Mouse (Mus musculus) kidney, adult 2 months (tissue): Measurements from ENCODE around the gene Vps13d. TPM values are rescaled to one million over a fixed set of nuclear protein-coding genes. Genes with fewer than 3 reads are reported as not detected.

Source experiments
- DNase-seq: peaks from one replicate; pipeline ENCODE4 v3.0.0; 2021
- H3K27ac ChIP-seq: fragments of 200-500 bp; 2 replicates; pipeline ENCODE4 v1.5.1; 2012; ENCODE audit warnings: low read depth, low read length, control low read depth, inconsistent platforms; ENCODE audit not compliant: insufficient read depth
- H3K27me3 ChIP-seq: fragments of 200-500 bp; replicated peaks from 2 replicates; pipeline ENCODE4 v1.6.1; 2012; ENCODE audit warnings: mild to moderate bottlenecking, moderate library complexity, low read length, inconsistent platforms; ENCODE audit not compliant: control insufficient read depth, insufficient read depth
- H3K36me3 ChIP-seq: fragments of 200-500 bp; 2 replicates; pipeline ENCODE4 v1.6.1; 2012; ENCODE audit warnings: mild to moderate bottlenecking, moderate library complexity, low read length, inconsistent platforms; ENCODE audit not compliant: control insufficient read depth, insufficient read depth
- H3K4me1 ChIP-seq: fragments of 200-500 bp; 2 replicates; pipeline ENCODE4 v1.6.1; 2011; ENCODE audit warnings: low read length; ENCODE audit not compliant: control insufficient read depth, insufficient read depth
- H3K4me3 ChIP-seq: fragments of 200-500 bp; 2 replicates; pipeline ENCODE4 v1.5.1; 2011; ENCODE audit warnings: mild to moderate bottlenecking, low read depth, low read length, control low read depth; ENCODE audit not compliant: insufficient read depth
- CTCF ChIP-seq: fragments of 200-500 bp; conservative IDR thresholded peaks from 2 replicates; pipeline ENCODE4 v1.5.1; 2011; ENCODE audit warnings: low read depth, mild to moderate bottlenecking, control low read depth, low read length, moderate library complexity, mixed read lengths; ENCODE audit not compliant: insufficient read depth, insufficient read length
- POLR2A ChIP-seq: fragments of 200-500 bp; IDR thresholded peaks from one replicate; pipeline ENCODE4 v1.6.1; 2011; ENCODE audit warnings: low read depth, low read length, control low read depth
- whole genome bisulfite sequencing: fragments of 180-500 bp; shearing (Covaris S2); methylation state at CpG from one replicate; pipeline ENCODE4 v1.1.7; 2018; 5-methylcytosine and 5-hydroxymethylcytosine counted together
- polyA plus RNA-seq: library from polyadenylated mRNA; depleted of rRNA; stranded (reverse); fragments of >200 nt; gene quantifications from 2 replicates; pipeline ENCODE4 v1.2.3, GENCODE M21; 2012

Gene Vps13d
- polyA plus RNA-seq, 1 experiment, result 19.8 TPM

DNA sequence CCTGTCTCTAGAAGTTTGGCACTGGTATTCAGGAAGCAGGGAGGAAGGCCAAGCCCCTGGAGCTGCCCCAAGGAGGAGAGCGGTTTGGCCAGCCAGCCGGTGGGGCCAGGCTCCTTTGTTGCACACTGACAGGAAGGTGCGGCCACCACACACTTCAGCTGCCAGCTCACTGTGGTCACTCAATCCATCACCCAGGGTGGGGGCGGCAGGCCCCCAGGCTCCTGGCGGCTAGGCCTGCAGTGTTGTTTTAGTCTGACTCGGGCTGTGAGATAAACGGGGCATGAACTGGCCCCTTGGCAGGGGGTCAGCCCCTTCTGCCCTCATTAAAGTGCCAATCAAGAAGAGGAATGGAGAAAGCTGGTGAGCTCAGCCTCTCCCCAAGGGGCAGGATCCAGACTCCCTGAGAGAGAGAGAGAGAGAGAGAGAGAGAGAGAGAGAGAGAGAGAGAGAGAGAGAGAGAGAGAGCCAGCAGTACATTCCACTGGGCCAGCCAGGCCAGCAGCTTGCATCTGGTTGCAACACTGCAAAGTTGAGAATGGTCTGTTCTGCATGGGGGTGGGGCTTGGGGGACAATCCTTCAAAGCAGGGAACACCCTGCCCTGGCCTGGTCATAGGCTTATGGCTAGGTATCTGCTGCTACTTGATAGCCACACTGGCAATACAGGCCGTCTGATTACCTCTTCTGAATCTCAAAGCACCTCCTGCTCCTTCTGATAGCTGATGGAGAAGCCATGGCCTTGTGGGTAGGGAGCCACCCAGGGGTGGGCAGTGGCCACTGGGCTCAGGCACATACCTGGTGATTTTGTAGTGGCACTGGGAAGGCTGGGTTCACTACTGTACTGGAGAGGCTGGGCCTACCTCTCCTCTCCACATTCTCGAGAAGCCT is 245.1 kb downstream of the Vps13d start:
- peak overlapping the region; percentile 53 for H3K27ac ChIP-seq
- TF ChIP-seq POLR2A, result no peak
- no peak for TF ChIP-seq CTCF
- H3K4me3 ChIP-seq, result no peak overlapping the region
- peaks cover 24% of the 10 kb centered on the region for H3K4me1 ChIP-seq
- WGBS, result 14% methylated on average over 9 of the region's 9 CpGs
- H3K36me3 ChIP-seq, result no peaks in the 10 kb centered on the region
- H3K27me3 ChIP-seq, result no peaks in the 10 kb centered on the region
- peak; percentile 89 for DNase-seq

DNA sequence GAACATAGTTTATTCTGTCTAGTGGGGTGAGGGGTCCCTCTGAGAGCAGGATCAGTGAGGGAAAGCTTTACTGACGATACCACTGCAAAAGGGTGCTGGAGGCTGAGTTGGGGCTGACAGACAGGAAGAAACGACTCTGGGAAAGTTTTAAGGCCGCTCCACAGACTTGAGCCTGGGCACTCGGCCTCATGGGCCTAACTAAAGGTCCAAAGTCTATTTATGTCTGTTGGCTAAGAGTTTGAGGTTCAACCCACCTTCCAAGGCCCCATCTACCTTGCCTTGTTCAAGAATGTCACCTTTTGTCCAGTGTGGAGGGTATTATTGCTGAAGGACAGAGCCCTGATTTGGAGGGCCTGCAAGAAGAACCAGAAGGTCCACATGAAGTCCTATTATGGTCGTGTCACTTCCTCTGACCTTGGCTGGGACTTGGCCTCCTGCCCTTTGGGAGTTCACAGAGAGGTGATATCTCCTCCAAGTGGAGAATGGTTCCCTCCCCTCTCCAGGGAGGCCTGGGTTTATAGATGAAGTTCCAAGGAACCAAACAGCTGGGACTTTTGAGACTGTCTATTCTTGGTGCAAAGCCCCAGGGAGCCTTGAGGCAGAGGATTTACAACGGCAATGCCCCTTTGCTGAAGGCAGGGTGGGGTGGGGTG is 246.9 kb downstream of the Vps13d start:
- no peak for TF ChIP-seq POLR2A
- TF ChIP-seq CTCF, result no peak
- 28% methylated on average over 6 of the region's 6 CpGs for WGBS
- H3K27ac ChIP-seq, result peak overlapping the region; percentile 62

DNA sequence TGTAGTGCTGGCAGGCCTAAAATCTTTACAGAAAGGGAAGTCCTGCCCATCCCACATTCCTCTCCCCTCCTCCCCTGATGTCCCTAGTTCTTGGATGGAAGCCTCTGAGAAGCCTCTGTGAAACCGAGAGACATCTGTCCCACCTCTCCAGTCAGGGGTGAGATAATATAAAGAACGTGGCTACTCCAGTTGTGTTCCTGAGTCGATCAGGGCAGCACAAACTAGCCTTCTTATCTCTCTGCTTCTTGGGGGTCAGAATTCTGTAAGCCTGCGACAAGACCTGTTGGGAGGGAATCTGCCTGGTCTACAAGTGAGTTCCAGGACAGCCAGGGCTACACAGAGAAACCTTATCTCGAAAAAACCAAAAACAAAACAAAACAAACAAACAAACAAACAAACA is 251.5 kb downstream of the Vps13d start:
- Histone ChIP-seq H3K36me3 (no peaks in the 10 kb centered on the region), H3K27ac (no peak overlapping the region), H3K4me3 (no peak overlapping the region), H3K4me1 (peaks cover 14% of the 10 kb centered on the region), H3K27me3 (no peaks in the 10 kb centered on the region)
- no peak for DNase-seq
- WGBS, result 89% methylated on average over 5 of the region's 5 CpGs
- no peak for TF ChIP-seq CTCF
- no peak for TF ChIP-seq POLR2A

More for the DNA sequence above, 246.9 kb downstream of the Vps13d start:
- Histone ChIP-seq H3K4me3 (no peak overlapping the region), H3K27me3 (no peaks in the 10 kb centered on the region), H3K36me3 (no peaks in the 10 kb centered on the region), H3K4me1 (peaks cover 24% of the 10 kb centered on the region)
- DNase-seq, result peak; percentile 96

DNA sequence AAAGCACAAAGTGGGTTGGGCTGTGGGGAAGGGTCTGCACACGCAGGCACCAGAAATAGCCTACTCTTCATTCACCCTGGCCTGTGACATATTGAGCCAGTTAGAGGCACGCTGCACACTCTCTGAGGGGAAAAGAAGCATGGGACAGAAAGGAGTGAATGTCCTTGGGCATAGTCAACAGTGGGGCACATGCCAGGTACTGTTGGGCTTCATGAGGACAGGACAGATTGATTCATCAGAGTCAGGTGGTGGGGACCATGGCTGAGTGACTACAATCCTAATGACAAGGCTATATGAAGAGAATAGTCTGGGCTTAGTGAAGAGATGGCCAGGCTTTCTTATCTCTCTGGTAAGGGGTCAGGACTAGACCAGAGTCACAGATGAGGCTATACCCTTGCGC is 252.4 kb downstream of the Vps13d start:
- no peak for DNase-seq
- Histone ChIP-seq H3K4me1 (peaks cover 5% of the 10 kb centered on the region), H3K27ac (no peak overlapping the region), H3K27me3 (no peaks in the 10 kb centered on the region), H3K36me3 (no peaks in the 10 kb centered on the region), H3K4me3 (no peak overlapping the region)
- WGBS, result 96% methylated on average over 3 of the region's 3 CpGs
- TF ChIP-seq CTCF (no peak), POLR2A (no peak)

DNA sequence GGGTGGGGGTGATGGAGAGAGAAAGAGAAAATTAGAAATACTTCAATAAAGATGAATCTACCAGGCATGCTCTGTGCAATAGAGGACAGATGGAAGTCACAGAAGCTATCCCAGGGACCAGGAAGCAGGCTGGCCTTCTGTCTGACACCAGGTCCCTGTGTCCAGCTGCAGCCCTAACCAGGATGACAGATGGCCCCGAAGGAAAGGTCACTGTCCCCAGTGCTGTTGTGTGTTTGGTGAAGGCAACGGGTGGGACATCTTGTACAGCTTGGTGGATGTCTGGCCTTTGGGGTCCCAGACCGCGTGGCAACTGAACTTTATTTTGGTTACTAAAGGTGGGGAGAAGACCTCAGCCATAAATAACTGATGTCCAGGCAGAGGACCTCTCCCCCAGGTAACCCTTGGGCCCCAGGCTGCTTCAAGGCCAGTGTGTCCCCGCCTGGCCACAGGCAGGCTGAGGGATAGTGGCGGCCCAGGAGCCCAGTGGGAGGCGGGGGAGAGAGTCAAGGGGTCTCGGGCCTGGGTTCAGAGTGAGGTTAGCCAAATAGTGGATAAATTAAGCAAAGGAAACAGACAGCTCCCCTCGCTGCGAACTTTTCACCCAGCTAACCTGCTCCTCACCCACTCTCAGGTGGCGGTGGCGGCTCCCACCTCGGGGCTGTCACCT is 253.9 kb downstream of the Vps13d start:
- TF ChIP-seq POLR2A (no peak), CTCF (no peak)
- Histone ChIP-seq H3K27me3 (no peaks in the 10 kb centered on the region), H3K36me3 (no peaks in the 10 kb centered on the region), H3K4me3 (no peak overlapping the region), H3K4me1 (0 out of 2 replicates have a peak, but pooled peaks cover 4% of the 10 kb centered on the region), H3K27ac (no peak overlapping the region)
- DNase-seq, result no peak
- 57% methylated on average over 13 of the region's 13 CpGs for WGBS

DNA sequence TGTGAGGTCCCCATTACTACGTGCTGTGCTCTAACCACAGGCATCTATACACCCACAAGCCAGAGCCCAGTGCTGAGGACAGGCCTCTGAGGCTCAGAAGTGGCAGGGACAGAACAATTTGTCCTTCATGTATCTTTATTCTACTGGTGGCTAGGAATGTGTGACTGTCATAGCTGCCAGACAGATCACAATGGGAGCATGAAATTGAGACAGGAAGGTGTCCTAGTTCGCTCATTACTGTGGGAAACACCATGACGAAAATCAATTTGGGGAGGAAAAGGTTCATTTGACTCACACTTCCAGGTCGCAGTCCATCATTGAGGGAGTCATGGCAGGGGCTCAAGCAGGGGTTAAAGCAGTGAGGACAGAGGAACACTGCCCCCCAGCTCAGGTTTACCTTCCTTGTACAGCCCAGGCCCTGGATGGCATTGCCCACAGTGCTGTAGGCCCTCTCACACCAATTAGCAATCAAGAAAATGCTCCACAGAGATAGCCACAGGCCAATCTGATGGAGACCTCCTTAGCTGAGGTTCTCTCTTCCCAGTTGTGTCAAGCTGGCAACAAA is 254.9 kb downstream of the Vps13d start:
- DNase-seq, result no peak
- Histone ChIP-seq H3K36me3 (no peaks in the 10 kb centered on the region), H3K27ac (no peak overlapping the region), H3K27me3 (no peaks in the 10 kb centered on the region), H3K4me3 (no peak overlapping the region), H3K4me1 (0 out of 2 replicates have a peak, but pooled peaks cover 4% of the 10 kb centered on the region)
- 82% methylated on average over 4 of the region's 4 CpGs for WGBS
- TF ChIP-seq POLR2A (no peak), CTCF (no peak)

DNA sequence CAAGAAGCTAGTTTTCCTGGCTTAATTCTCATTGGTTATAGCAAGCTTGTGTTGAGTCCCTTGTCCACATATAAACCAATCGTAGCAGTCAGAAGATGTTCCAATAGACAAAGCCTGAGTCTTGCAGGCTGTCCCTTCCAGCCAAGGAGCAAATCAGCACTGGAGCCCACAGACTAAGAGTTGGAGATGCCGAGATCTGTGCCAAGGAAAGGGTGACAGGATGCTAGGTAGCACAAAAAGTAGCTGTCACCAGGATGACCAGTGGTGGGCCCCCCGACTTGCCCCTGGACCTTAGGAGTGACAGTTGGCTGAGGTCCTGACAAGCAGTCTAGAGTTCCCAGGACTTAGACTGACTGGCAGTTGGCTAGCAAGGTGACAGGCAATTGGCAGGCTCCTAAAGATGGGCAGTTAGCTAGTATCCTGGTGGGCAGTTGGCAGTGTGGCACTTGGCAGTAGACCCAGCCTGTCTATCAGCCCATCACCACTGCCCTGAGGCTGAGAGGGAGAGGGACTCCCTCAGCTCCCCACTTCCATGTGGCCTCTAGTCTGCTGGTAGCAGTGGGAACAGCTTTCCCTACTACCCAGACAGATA is 258.1 kb downstream of the Vps13d start:
- Histone ChIP-seq H3K4me1 (0 out of 2 replicates have a peak, but pooled peaks cover 4% of the 10 kb centered on the region), H3K27ac (no peak overlapping the region), H3K36me3 (no peaks in the 10 kb centered on the region), H3K4me3 (no peak overlapping the region), H3K27me3 (no peaks in the 10 kb centered on the region)
- TF ChIP-seq POLR2A (no peak), CTCF (no peak)
- WGBS, result 94% methylated on average over 3 of the region's 3 CpGs
- no peak for DNase-seq
